Mouse (Mus musculus) G1E (cell line): ENCODE measurements around the gene 4931428L18Rik. TPM values are rescaled to one million over a fixed set of nuclear protein-coding genes. Genes with fewer than 3 reads are reported as not detected.

Experiments
- ATAC-seq: 2 replicates; pipeline ENCODE4 v1.8.0; 2016; ENCODE audit warnings: mild to moderate bottlenecking; ENCODE audit not compliant: insufficient number of reproducible peaks, poor library complexity, low FRiP score, severe bottlenecking; ENCODE audit errors: extremely low read depth
- DNase-seq: peaks from one replicate; pipeline ENCODE4 v3.0.0; 2012; ENCODE audit warnings: low spot score
- H3K27me3 ChIP-seq: 2 replicates; pipeline ENCODE4 v1.6.1; 2012; ENCODE audit warnings: mild to moderate bottlenecking, low read length, inconsistent platforms; ENCODE audit not compliant: insufficient read depth
- H3K36me3 ChIP-seq: replicated peaks from 2 replicates; pipeline ENCODE3; 2012; ENCODE audit warnings: mild to moderate bottlenecking, inconsistent platforms
- H3K4me1 ChIP-seq: 2 replicates; pipeline ENCODE4 v1.6.1; 2012; ENCODE audit warnings: low read depth, low read length, inconsistent platforms, mixed read lengths; ENCODE audit not compliant: insufficient read depth
- H3K4me3 ChIP-seq: 2 replicates; pipeline ENCODE4 v1.5.1; 2012; ENCODE audit warnings: low read depth, mild to moderate bottlenecking, inconsistent platforms, low read length, moderate library complexity, mixed read lengths
- H3K9me3 ChIP-seq: replicated peaks from 2 replicates; pipeline ENCODE4 v1.6.1; 2012; ENCODE audit warnings: inconsistent platforms
- CTCF ChIP-seq: IDR thresholded peaks from 2 replicates; pipeline ENCODE4 v1.5.1; 2012; ENCODE audit warnings: low read depth, low read length, inconsistent platforms, mixed read lengths
- GATA1 ChIP-seq: IDR thresholded peaks from 2 replicates; pipeline ENCODE4 v1.6.1; 2012; ENCODE audit warnings: borderline replicate concordance, low read length, inconsistent platforms, mixed read lengths
- GATA2 ChIP-seq: IDR thresholded peaks from 2 replicates; pipeline ENCODE4 v1.6.1; 2012; ENCODE audit warnings: low read depth, low read length, inconsistent platforms, borderline replicate concordance
- POLR2AphosphoS5 ChIP-seq: IDR thresholded peaks from 2 replicates; pipeline ENCODE4 v1.6.1; 2012; ENCODE audit warnings: low read depth, low read length, inconsistent platforms; ENCODE audit not compliant: insufficient replicate concordance
- TAL1 ChIP-seq: conservative IDR thresholded peaks from 2 replicates; pipeline ENCODE4 v1.6.1; 2012; ENCODE audit warnings: low read depth, low read length, inconsistent platforms, mixed read lengths
- polyA plus RNA-seq: library from polyadenylated mRNA; stranded (reverse); fragments of >175 nt; gene quantifications from 2 replicates; pipeline ENCODE4 v1.2.3, GENCODE M21; 2012
- total RNA-seq, 2 experiments: library from RNA; stranded (forward) in 1 of 2; stranded (reverse) in 1 of 2; fragments of 200-1000 nt in 1 of 2; fragments of >200 nt in 1 of 2; fragmentation: Nextera tagmentation in 1 of 2; gene quantifications; 2 replicates each; pipeline ENCODE4 v1.2.3; 2014 to 2017

Gene 4931428L18Rik
- total and polyA plus RNA-seq, 3 experiments = 0.38 TPM; not detected in 2

DNA sequence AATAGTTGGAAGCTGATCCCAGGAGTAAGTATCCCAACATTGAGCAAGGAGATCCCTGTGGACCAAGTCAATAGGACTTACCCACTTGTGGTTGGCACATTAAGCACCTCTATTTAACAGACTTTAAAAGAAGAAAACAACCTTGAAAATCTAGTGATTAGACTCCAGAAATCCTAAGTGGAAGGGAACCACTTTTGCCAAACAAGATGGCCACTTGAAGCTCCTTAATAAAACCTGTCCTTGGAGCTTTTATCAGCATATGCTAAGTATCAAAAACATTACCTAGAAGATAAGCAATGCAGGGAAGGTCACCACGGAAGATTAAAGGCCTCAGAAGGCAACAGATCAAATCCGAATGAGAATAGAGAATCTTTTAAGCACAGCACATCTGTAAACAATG lies 270.7 kb downstream of the 4931428L18Rik start:
- H3K4me1 ChIP-seq = peaks cover 10% of the 10 kb centered on the region
- H3K27me3 ChIP-seq = peaks cover 23% of the 10 kb centered on the region
- ATAC-seq (no peak), DNase-seq (no peak)
- H3K4me3 ChIP-seq = no peak overlapping the region
- peaks cover 3% of the 10 kb centered on the region for H3K36me3 ChIP-seq
- no peaks in the 10 kb centered on the region for H3K9me3 ChIP-seq
- TF ChIP-seq CTCF (no peak), POLR2AphosphoS5 (no peak), GATA1 (no peak), TAL1 (no peak), GATA2 (no peak)

DNA sequence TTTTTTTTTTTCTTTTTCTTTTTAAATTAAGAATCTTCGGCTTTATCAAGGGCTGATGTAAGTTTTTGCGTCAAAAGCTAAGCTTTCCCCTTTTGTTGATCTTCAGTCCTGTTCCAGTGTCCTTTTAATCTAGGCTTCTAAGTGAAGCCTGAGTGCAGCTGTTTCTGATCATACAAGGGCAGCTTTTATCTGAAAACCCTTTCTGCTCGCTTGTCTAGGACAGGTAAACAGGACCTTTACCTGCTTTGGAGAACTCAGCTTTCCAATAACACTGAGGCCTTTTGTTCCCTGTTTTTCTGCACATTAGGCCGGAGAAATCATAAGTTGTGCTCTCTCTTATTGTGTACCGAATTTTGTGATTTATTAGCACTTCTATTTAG lies 272.0 kb downstream of the 4931428L18Rik start:
- Histone ChIP-seq H3K36me3 (peaks cover 12% of the 10 kb centered on the region), H3K4me3 (peak overlapping the region; percentile 92), H3K27me3 (peaks cover 10% of the 10 kb centered on the region), H3K4me1 (peaks cover 12% of the 10 kb centered on the region), H3K9me3 (no peaks in the 10 kb centered on the region)
- ATAC-seq (no peak), DNase-seq (no peak)
- TF ChIP-seq POLR2AphosphoS5 = no peak
- no peak for TF ChIP-seq GATA1
- no peak for TF ChIP-seq CTCF
- TF ChIP-seq GATA2 = no peak
- no peak for TF ChIP-seq TAL1

DNA sequence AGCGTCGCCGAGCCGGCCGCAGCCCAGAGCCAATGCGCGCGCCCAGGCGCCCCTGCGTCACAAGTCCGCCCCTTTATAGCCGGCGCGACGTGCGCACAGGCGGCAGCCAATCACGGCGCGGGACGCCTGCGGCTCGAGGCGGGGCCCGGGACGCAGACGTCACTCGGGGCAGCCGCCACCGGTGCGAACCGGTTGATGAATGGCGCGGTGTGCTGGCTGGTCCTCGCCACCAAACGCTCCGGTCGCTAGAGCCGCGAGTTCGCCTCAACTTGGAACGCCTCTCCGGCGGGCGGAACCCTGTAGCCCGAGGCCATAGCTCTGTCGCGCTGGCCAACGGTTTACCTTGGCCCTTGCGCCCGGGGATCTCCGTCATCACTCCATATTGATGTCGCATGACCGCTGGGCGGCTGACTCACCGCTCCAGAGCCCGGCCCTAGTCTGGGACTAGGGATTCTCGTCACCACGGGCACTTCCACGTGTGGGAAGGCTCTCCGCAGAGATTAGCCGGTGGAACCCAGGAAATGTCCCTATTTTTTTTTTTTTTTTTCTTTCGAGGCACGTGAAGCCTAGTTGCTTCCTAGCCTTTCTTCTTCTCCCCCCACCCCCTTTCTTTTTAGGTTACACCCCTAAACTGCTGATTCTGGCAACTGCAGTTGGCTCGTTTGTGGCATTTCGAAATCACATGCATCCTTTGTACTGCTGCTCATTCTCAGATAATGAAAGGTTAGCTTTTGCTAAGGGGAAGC lies 272.6 kb downstream of the 4931428L18Rik start:
- ATAC-seq (peak; percentile 78), DNase-seq (peak; percentile 99)
- peaks cover 17% of the 10 kb centered on the region for H3K36me3 ChIP-seq
- peak overlapping the region; percentile 92 for H3K4me3 ChIP-seq
- H3K9me3 ChIP-seq = no peaks in the 10 kb centered on the region
- TF ChIP-seq CTCF = no peak
- TF ChIP-seq POLR2AphosphoS5 = peak; percentile 70; the same call in 1 of the 2 replicates
- TF ChIP-seq GATA2 = no peak
- TF ChIP-seq GATA1 = no peak
- no peak for TF ChIP-seq TAL1
- H3K27me3 ChIP-seq = peaks cover 9% of the 10 kb centered on the region
- peaks cover 16% of the 10 kb centered on the region for H3K4me1 ChIP-seq

DNA sequence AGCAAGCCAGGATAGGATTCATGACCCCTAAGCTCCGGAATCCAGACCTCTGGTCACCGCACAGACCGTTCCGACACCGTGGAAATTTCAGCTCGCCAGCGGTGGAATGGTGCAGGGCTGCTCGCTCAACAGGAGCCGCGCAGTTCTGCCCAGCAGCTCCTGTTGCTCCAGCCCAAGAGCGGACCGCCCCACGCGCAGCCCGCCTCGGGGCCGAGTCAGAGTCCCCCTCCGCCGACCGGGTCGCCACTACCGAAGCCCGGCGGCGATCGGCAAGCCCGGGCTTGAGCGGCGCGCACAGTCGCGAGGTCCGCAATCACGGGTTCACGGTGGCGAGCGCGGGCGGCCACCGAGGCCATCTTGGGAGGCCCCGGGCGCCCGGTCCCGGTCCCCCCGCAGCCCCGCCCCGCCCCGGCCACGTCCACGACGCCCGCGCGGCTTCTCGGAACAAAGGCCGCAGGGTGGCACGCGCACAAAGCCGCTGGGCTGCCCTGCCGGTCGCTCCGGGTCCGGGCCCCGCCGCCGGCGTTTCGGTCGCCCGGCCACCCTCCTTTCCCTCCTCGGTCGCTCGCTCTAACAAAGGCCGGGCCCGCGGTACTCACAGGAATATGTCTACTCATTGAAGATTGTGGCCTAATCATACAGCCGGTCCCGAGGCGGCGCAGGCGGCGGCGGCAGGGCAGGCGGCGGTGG lies 273.4 kb downstream of the 4931428L18Rik start:
- ATAC-seq = no peak
- peaks cover 6% of the 10 kb centered on the region for H3K27me3 ChIP-seq
- H3K4me1 ChIP-seq = peaks cover 17% of the 10 kb centered on the region
- peak overlapping the region; percentile 92 for H3K4me3 ChIP-seq
- peaks cover 25% of the 10 kb centered on the region for H3K36me3 ChIP-seq
- TF ChIP-seq CTCF = no peak
- no peak for TF ChIP-seq TAL1
- TF ChIP-seq GATA2 = no peak
- TF ChIP-seq GATA1 = no peak
- TF ChIP-seq POLR2AphosphoS5 = no peak
- DNase-seq = peak; percentile 70
- H3K9me3 ChIP-seq = no peaks in the 10 kb centered on the region

DNA sequence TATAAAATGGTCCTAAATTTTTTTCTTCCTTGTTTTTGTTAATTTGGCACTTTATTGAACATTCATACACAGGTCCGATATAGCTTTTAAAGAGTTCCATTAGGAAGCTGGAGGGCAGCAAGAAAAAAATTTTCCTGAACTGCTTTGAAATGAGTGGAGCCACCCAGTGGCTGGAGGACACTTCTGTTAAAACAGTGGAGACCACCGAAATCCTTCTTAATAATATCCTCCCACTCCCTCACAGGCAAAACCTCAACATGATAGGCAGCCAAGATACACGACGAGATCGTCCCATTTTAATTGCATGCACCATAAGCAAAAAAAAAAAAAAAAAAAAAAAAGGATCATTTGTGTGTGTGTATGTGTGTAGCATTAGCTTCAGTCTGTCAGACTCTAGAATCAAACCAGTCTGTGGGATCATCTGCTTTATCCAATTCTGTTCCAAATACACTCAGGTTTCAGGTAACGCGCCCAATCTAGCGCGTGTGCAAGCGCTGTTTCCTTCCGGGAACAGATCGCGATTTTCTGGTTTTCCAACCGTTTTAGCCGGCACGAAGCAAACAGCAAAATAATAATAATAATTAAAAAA lies 274.0 kb downstream of the 4931428L18Rik start:
- DNase-seq = peak; percentile 29
- H3K9me3 ChIP-seq = no peaks in the 10 kb centered on the region
- no peak for ATAC-seq
- peaks cover 31% of the 10 kb centered on the region for H3K36me3 ChIP-seq
- peak overlapping the region; percentile 92 for H3K4me3 ChIP-seq
- H3K27me3 ChIP-seq = peaks cover 1% of the 10 kb centered on the region; the same call in 1 of the 2 replicates
- H3K4me1 ChIP-seq = peaks cover 17% of the 10 kb centered on the region
- TF ChIP-seq GATA2 (no peak), TAL1 (no peak), CTCF (no peak), GATA1 (no peak), POLR2AphosphoS5 (no peak)

Other genes starting within 250 kb of the 4931428L18Rik start
- gene AC153137.1, start 244.7 kb downstream of the 4931428L18Rik start, total RNA-seq (2014; fragmentation: Nextera tagmentation) = not detected in 2 replicates
- 0.17 TPM in 1 of 2 replicates, not detected in the other for gene AC153137.1, start 244.7 kb downstream of the 4931428L18Rik start, total RNA-seq (2017)
- not detected in 2 replicates for gene AC153137.1, start 244.7 kb downstream of the 4931428L18Rik start, polyA plus RNA-seq
- not detected in 2 replicates for gene Lgsn, start 46.3 kb downstream of the 4931428L18Rik start, total RNA-seq (2014; fragmentation: Nextera tagmentation)
- gene Lgsn, start 46.3 kb downstream of the 4931428L18Rik start, total RNA-seq (2017) = not detected in 2 replicates
- not detected in 2 replicates for gene Lgsn, start 46.3 kb downstream of the 4931428L18Rik start, polyA plus RNA-seq
- not detected in 2 replicates for gene Pih1d3, start 154 bp upstream of the 4931428L18Rik start, total RNA-seq (2014; fragmentation: Nextera tagmentation)
- gene Pih1d3, start 154 bp upstream of the 4931428L18Rik start, total RNA-seq (2017) = 0.22 TPM in 1 of 2 replicates, not detected in the other
- gene Pih1d3, start 154 bp upstream of the 4931428L18Rik start, polyA plus RNA-seq = not detected in 2 replicates